Mouse (Mus musculus) C2C12 (cell line): ENCODE measurements at regions not wholly inside any gene's neighbourhood (a gene's known extent, or its start where the extent isn't known, plus 50 kb on each side); places are given as distances from the start of the nearest gene placed in this dataset.

Experiments used
- H3K27me3 ChIP-seq: one replicate; pipeline ENCODE4 v1.6.1; 2011; ENCODE audit not compliant: control insufficient read depth, insufficient read depth, insufficient read length
- H3K36me3 ChIP-seq: one replicate; pipeline ENCODE4 v1.6.1; 2011; ENCODE audit not compliant: control insufficient read depth, insufficient read depth
- H3K4me3 ChIP-seq: one replicate; pipeline ENCODE4 v1.5.1; 2011; ENCODE audit warnings: mild to moderate bottlenecking, control low read depth; ENCODE audit not compliant: poor library complexity, insufficient read depth, severe bottlenecking
- H3K79me2 ChIP-seq: one replicate; pipeline ENCODE4 v1.6.1; 2011; ENCODE audit not compliant: control insufficient read depth, insufficient read depth
- H3K79me3 ChIP-seq: one replicate; pipeline ENCODE4 v1.6.1; 2011; ENCODE audit warnings: low read depth, control low read depth
- H3ac ChIP-seq: one replicate; pipeline ENCODE3; 2011; ENCODE audit warnings: low read depth; ENCODE audit not compliant: control insufficient read depth, insufficient read length
- CEBPB ChIP-seq: IDR thresholded peaks from one replicate; pipeline ENCODE4 v1.6.1; 2011; ENCODE audit warnings: low read depth, mild to moderate bottlenecking, control low read depth, moderate library complexity
- CTCF ChIP-seq: IDR thresholded peaks from one replicate; pipeline ENCODE4 v1.5.1; 2011; ENCODE audit not compliant: control insufficient read depth, insufficient read depth, insufficient read length
- FOSL1 ChIP-seq: IDR thresholded peaks from one replicate; pipeline ENCODE4 v1.8.0; 2011; ENCODE audit warnings: mild to moderate bottlenecking, low read length; ENCODE audit not compliant: poor library complexity, insufficient read depth, severe bottlenecking
- MAX ChIP-seq: IDR thresholded peaks from one replicate; pipeline ENCODE4 v1.6.1; 2011; ENCODE audit warnings: mild to moderate bottlenecking, control low read depth
- MYOD1 ChIP-seq: IDR thresholded peaks from one replicate; pipeline ENCODE4 v1.6.1; 2011; ENCODE audit warnings: low read depth; ENCODE audit not compliant: control insufficient read depth, insufficient read length
- MYOG ChIP-seq: IDR thresholded peaks from one replicate; pipeline ENCODE4 v1.6.1; 2011; ENCODE audit not compliant: control insufficient read depth, insufficient read length; ENCODE audit errors: extremely low read depth
- USF1 ChIP-seq: IDR thresholded peaks from one replicate; pipeline ENCODE4 v1.6.1; 2011; ENCODE audit warnings: low read depth, mild to moderate bottlenecking, control low read depth, moderate library complexity

DNA sequence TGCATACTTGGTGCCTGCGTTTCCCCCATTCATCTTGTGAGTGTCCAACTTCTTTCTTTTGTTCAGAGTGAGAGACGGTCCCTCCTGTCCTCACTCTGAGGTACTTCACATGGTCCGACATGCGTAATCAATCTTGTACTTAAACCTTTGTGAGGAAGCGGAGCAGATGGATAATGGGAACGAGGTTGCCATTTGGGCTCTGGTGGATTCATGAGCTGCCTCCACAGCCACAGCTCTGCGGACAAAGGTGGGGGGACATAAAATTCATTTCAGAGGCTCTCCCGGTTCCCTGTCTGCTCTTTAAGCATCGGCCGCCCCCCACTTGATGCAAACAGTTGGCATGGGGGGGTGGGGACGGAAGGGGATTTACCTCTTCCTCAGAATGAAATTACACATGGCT, 454.7 kb downstream of the Sox2 start:
- H3K4me3 ChIP-seq, result no peak overlapping the region
- H3K27me3 ChIP-seq, result no peaks in the 10 kb centered on the region
- H3K79me2 ChIP-seq, result no peaks in the 10 kb centered on the region
- H3K79me3 ChIP-seq, result no peaks in the 10 kb centered on the region
- TF ChIP-seq CTCF (no peak), CEBPB (no peak), FOSL1 (no peak), MYOD1 (no peak), MAX (no peak), MYOG (no peak), USF1 (no peak)
- H3K36me3 ChIP-seq, result no peaks in the 10 kb centered on the region
- H3ac ChIP-seq, result no peak overlapping the region

DNA sequence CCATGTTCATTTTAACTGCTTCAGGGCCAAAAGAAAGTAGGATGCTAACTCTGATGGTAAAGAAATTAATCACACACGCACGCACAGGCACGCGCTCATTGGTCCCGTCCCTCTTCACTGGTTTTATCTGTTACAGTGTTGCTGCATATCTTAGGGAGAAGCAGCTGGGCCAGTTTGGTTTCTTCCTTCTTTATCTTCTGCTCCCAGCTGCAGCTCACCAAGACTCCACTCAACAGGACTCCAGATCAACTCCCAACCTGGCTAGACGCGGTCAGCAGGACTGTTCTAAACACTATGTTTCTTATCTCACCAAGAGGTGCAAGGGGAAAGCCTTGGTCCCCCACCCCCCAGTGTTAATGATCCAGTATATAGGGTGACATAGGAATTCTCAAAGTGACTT, 455.9 kb downstream of the Sox2 start:
- no peaks in the 10 kb centered on the region for H3K27me3 ChIP-seq
- no peaks in the 10 kb centered on the region for H3K79me3 ChIP-seq

DNA sequence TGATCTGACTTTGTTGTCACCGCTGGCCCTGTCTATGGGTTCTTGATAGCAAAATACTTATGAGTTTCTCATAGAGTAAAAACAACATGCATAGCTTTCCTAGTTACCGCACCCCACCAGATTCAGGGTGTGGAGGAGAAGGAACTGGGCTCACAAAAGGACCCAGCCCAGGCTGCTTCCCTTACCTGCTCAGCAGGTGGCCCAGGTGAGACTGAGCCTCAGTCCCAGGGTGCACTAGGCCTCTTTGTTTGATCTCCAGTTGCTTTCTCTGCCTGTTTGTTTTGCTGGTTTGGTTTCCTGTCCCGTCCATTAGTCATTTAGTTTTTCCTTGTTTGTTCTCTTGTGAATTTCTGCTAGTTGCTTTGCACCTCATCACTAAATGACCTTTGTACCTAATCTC, 483.3 kb downstream of the Sox2 start:
- TF ChIP-seq CTCF, result no peak
- TF ChIP-seq CEBPB, result no peak
- TF ChIP-seq MYOD1, result no peak
- no peak for TF ChIP-seq FOSL1
- no peak for TF ChIP-seq MAX
- no peak for TF ChIP-seq MYOG
- no peaks in the 10 kb centered on the region for H3K36me3 ChIP-seq
- no peaks in the 10 kb centered on the region for H3K27me3 ChIP-seq
- H3K79me2 ChIP-seq, result no peaks in the 10 kb centered on the region
- H3K4me3 ChIP-seq, result no peak overlapping the region
- no peak overlapping the region for H3ac ChIP-seq
- no peaks in the 10 kb centered on the region for H3K79me3 ChIP-seq

More for the DNA sequence above, 455.9 kb downstream of the Sox2 start:
- Histone ChIP-seq H3ac (no peak overlapping the region), H3K36me3 (no peaks in the 10 kb centered on the region), H3K79me2 (no peaks in the 10 kb centered on the region), H3K4me3 (no peak overlapping the region)
- TF ChIP-seq MYOG (no peak), CEBPB (no peak), CTCF (no peak), MAX (no peak), FOSL1 (no peak), USF1 (no peak), MYOD1 (no peak)

DNA sequence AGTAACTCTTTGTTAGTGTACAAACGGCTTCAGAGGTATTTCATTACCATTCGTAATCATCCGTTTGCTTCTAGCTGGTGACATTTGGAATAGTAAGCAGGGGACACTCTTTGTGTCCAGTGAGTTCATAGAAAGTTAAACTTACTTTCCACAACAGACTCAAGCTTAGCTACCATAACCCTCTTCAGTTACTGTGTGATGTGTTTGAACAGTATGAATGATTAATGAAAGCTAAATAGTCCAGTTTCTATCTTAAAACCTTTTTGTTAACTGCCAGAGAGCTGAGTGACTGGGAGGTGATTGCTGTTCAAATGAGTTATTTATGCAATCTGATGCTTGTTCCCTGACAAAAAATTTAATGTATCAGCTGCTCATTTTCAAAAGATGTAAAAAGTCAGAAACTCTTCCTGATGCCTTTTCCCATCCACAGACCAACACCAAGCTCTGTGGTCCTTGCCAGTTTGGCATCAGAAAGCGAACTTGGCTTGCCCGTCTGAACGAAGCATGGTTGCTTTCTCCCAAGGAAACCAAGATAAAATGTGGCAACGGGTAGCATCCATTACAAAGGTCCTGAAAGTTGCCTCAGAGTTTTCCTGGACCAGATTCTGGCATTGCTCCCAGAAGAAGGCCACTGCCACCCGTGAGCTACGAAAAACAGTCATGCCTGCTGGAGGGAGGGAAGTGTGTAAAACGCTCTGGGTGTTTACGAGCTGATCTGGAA, 491.5 kb downstream of the Sox2 start:
- H3K4me3 ChIP-seq, result no peak overlapping the region

DNA sequence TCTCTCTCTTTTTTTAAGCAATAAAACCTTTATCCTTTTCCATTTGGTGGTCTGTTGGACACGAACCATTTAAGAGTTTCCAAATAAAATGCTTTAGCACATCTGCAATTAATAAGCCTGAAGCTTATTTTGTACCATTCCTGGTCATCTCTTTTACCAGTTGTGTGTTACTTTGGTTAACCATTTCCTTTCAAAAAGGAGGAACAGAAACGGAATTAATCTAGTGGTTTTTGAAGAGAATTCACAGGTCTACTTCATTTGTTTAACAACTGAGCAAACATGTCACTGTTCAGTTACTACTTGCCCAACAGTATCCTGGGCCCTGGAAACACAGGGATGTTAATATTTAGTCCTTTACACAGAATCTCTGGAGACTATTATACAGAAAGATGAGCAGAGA, 492.5 kb downstream of the Sox2 start:
- no peak overlapping the region for H3ac ChIP-seq
- TF ChIP-seq CTCF (no peak), MYOD1 (no peak), FOSL1 (no peak), CEBPB (no peak), MYOG (no peak), MAX (no peak), USF1 (no peak)
- no peaks in the 10 kb centered on the region for H3K79me3 ChIP-seq
- H3K36me3 ChIP-seq, result no peaks in the 10 kb centered on the region
- H3K4me3 ChIP-seq, result no peak overlapping the region
- H3K27me3 ChIP-seq, result no peaks in the 10 kb centered on the region
- H3K79me2 ChIP-seq, result no peaks in the 10 kb centered on the region

More for the DNA sequence above, 491.5 kb downstream of the Sox2 start:
- H3K27me3 ChIP-seq, result no peaks in the 10 kb centered on the region
- H3ac ChIP-seq, result no peak overlapping the region
- no peaks in the 10 kb centered on the region for H3K79me2 ChIP-seq
- H3K79me3 ChIP-seq, result no peaks in the 10 kb centered on the region
- no peaks in the 10 kb centered on the region for H3K36me3 ChIP-seq
- TF ChIP-seq MAX, result no peak
- no peak for TF ChIP-seq MYOG
- no peak for TF ChIP-seq MYOD1

DNA sequence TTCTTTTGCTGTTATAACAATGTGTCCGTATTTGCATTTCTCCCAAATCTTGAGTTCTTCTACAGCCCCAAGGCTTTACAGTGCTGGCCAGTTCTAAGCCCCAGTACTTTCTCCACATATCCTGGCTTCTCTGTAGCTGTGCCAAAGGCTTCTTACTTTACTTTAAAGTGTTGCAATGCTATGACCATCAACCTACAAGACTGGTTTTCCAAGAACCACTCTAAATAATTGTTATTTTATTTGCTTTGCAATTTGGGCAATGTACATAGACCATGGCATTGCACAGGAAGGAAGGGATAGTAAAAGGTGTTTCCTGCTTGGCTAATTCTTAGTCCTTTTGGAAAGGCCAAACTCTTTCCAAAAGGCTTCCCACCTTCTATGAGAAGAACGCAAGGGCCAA, 495.4 kb downstream of the Sox2 start:
- Histone ChIP-seq H3K79me2 (no peaks in the 10 kb centered on the region), H3K79me3 (no peaks in the 10 kb centered on the region), H3K4me3 (no peak overlapping the region), H3K27me3 (no peaks in the 10 kb centered on the region), H3ac (no peak overlapping the region), H3K36me3 (no peaks in the 10 kb centered on the region)
- TF ChIP-seq MAX, result no peak
- no peak for TF ChIP-seq MYOD1
- TF ChIP-seq FOSL1, result no peak
- TF ChIP-seq MYOG, result no peak
- TF ChIP-seq CTCF, result no peak
- TF ChIP-seq USF1, result no peak
- no peak for TF ChIP-seq CEBPB
